Mouse (Mus musculus): ENCODE measurements around the gene Inpp5a.

DNA sequence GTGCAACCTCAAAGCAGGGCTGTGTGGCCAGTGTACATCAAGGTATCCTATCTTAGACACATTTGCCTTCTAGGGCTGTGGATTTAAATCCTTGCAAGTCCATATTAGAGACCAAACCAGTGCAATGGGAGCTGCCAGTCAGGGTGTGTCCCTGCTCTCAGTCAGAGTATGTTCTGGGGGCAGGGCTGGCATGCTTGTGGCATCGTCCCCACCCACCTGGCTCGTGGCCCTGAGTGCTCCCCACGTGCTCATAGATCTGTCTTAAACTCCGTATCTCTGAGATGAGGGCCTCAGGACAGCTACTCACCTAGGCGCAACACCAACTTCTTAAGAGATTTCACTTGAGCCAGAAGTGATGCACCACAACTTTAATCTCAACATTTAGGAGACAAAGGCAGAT lies 46.1 kb upstream of the Inpp5a start:
- TF ChIP-seq POLR2A (IDR thresholded peaks at IDR 0.05; ENCODE audit: low read depth, low read length) (no peak), CTCF (conservative IDR thresholded peaks at IDR 0.05; ENCODE audit: insufficient read depth, insufficient read length, low read depth, low read length) (no peak)
